Mouse (Mus musculus) erythroblast, embryonic 14.5 days (primary cell): ENCODE data around the gene Ap1s1.

Source experiments
- GATA1 ChIP-seq: IDR thresholded peaks from 2 replicates; pipeline ENCODE4 v1.6.1; 2012; ENCODE audit warnings: low read length, inconsistent platforms, mixed read lengths
- TAL1 ChIP-seq: IDR thresholded peaks from 3 replicates; pipeline ENCODE4 v1.6.1; 2012; ENCODE audit warnings: low read length, inconsistent platforms, mixed read lengths

DNA sequence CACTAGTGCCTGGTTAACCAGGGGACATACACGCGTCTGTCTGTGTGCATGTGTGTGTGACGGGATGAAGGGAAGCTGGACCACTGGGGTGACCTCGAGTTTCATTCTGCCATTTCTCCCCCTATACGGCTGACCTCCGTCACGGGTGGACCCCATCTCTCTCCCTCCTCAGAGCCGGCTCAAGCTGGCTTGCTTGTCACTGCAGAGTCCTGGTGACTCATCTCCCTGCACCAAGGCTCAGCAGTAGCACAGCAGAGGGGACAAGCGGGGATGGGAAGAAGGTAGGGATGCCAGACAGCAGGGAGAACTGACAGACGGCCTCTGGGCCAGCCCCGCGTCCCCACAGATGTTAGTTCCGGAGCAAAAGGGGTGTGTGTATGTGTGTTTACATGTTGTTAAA is 9.7 kb downstream of the Ap1s1 start:
- TF ChIP-seq GATA1 (no peak), TAL1 (no peak)
